Mouse (Mus musculus) erythroblast, embryonic 14.5 days (primary cell): ENCODE measurements around the gene Lap3.

Experiments
- GATA1 ChIP-seq: IDR thresholded peaks from 2 replicates; pipeline ENCODE4 v1.6.1; 2012; ENCODE audit warnings: low read length, inconsistent platforms, mixed read lengths
- TAL1 ChIP-seq: IDR thresholded peaks from 3 replicates; pipeline ENCODE4 v1.6.1; 2012; ENCODE audit warnings: low read length, inconsistent platforms, mixed read lengths

GRCm38 (mm10) chr5:45543374-45543773, 50.2 kb downstream of the Lap3 start:
- TF ChIP-seq GATA1 (no peak), TAL1 (no peak)
